ENCODE assay signal across 8 mouse cellular contexts in genomic region chr3:94974026-94974527, GRCm38 (mm10). TPM values are rescaled to one million over a fixed set of nuclear protein-coding genes. Genes with fewer than 3 reads are reported as not detected.
A peak's percentile ranks its signal among the peaks of the same experiment; 100 is the strongest.
DNase-seq lines count a peak whose midpoint lies in the region; ATAC-seq and TF ChIP-seq lines count a peak whose summit lies in the region.

No protein-coding gene starts in this region.

- peak overlapping the region; percentile 98 for H3K4me3 ChIP-seq in liver, adult 2 months (ENCODE audit: insufficient read depth, low read depth, low read length)
- H3K4me3 ChIP-seq in embryonic facial prominence, embryonic 14.5 days (ENCODE audit: low read depth, low read length), result peak overlapping the region; percentile 94
- H3K4me3 ChIP-seq in intestine, postnatal 0 days (ENCODE audit: low read depth, low read length), result peak overlapping the region; percentile 92
- H3K4me3 ChIP-seq in neural tube, embryonic 14.5 days (ENCODE audit: low read depth, low read length), result peak overlapping the region; percentile 90

- WGBS in liver, adult 2 months, result 12% methylated on average over 9 of the region's 9 CpGs
- WGBS in embryonic facial prominence, embryonic 14.5 days, result 14% methylated on average over 9 of the region's 9 CpGs
- 18% methylated on average over 9 of the region's 9 CpGs for WGBS in intestine, postnatal 0 days
- WGBS in neural tube, embryonic 14.5 days, result 20% methylated on average over 9 of the region's 9 CpGs

- DNase-seq in liver, adult 2 months (ENCODE audit: extremely low read depth, low read depth, low spot score), result no peak
- DNase-seq in liver, result no peak
- DNase-seq in embryonic facial prominence, embryonic 14.5 days (ENCODE audit: low spot score), result no peak
- no peak for DNase-seq in cerebellum, postnatal 4 days (ENCODE audit: low spot score in 2 of 2)
- DNase-seq in left cerebral cortex, postnatal 36 days (ENCODE audit: low spot score in 2 of 2), result no peak
- no peak for DNase-seq in thymus, postnatal 25 days

- peak overlapping the region; percentile 84 for H3K4me2 ChIP-seq in embryonic facial prominence, embryonic 14.5 days (ENCODE audit: low read depth, low read length)
- peak overlapping the region; percentile 82 for H3K4me2 ChIP-seq in intestine, postnatal 0 days (replicated peaks; ENCODE audit: low read depth)
- peak overlapping the region; percentile 77 for H3K4me2 ChIP-seq in neural tube, embryonic 14.5 days (ENCODE audit: low read depth, low read length)

- peak overlapping the region; percentile 65 for H3K9ac ChIP-seq in liver, adult 2 months (ENCODE audit: low read depth, low read length)
- peak overlapping the region; percentile 93 for H3K9ac ChIP-seq in embryonic facial prominence, embryonic 14.5 days (ENCODE audit: low read depth, low read length)
- H3K9ac ChIP-seq in intestine, postnatal 0 days (ENCODE audit: low read depth, low read length), result peak overlapping the region; percentile 97; the same call in 1 of the 2 replicates
- H3K9ac ChIP-seq in neural tube, embryonic 14.5 days (replicated peaks; ENCODE audit: low read depth, low read length), result 0 out of 2 replicates have a peak overlapping the region, but pooled peaks have one; percentile 29

- H3K36me3 ChIP-seq in liver, adult 2 months (ENCODE audit: control insufficient read depth, insufficient read depth, low read length), result no peaks in the 10 kb centered on the region; the same call in 1 of the 2 replicates
- H3K36me3 ChIP-seq in embryonic facial prominence, embryonic 14.5 days (ENCODE audit: control insufficient read depth, insufficient read depth, low read length), result peaks cover 19% of the 10 kb centered on the region; the same call in 1 of the 2 replicates
- no peaks in the 10 kb centered on the region for H3K36me3 ChIP-seq in intestine, postnatal 0 days (ENCODE audit: control insufficient read depth, insufficient read depth)
- H3K36me3 ChIP-seq in neural tube, embryonic 14.5 days (ENCODE audit: control insufficient read depth, insufficient read depth, low read length), result no peaks in the 10 kb centered on the region

- no peaks in the 10 kb centered on the region for H3K27me3 ChIP-seq in liver, adult 2 months (ENCODE audit: control insufficient read depth, insufficient read depth, low read length)
- no peaks in the 10 kb centered on the region for H3K27me3 ChIP-seq in embryonic facial prominence, embryonic 14.5 days (replicated peaks; ENCODE audit: control insufficient read depth, insufficient read depth, low read length)
- H3K27me3 ChIP-seq in intestine, postnatal 0 days (replicated peaks; ENCODE audit: control insufficient read depth, insufficient read depth, low read length), result no peaks in the 10 kb centered on the region
- H3K27me3 ChIP-seq in neural tube, embryonic 14.5 days (ENCODE audit: control insufficient read depth, insufficient read depth, low read length), result no peaks in the 10 kb centered on the region

- peaks cover 9% of the 10 kb centered on the region for H3K4me1 ChIP-seq in liver, adult 2 months (ENCODE audit: control insufficient read depth, insufficient read depth, low read length)
- H3K4me1 ChIP-seq in embryonic facial prominence, embryonic 14.5 days (ENCODE audit: control insufficient read depth, insufficient read depth, low read length), result peaks cover 14% of the 10 kb centered on the region
- H3K4me1 ChIP-seq in intestine, postnatal 0 days (replicated peaks; ENCODE audit: control insufficient read depth, insufficient read depth, low read length), result no peaks in the 10 kb centered on the region; the same call in 1 of the 2 replicates
- peaks cover 6% of the 10 kb centered on the region; the same call in 1 of the 2 replicates for H3K4me1 ChIP-seq in neural tube, embryonic 14.5 days (ENCODE audit: control insufficient read depth, insufficient read depth, low read length)

- H3K9me3 ChIP-seq in embryonic facial prominence, embryonic 14.5 days (ENCODE audit: control insufficient read depth, low read length), result no peaks in the 10 kb centered on the region
- H3K9me3 ChIP-seq in intestine, postnatal 0 days (ENCODE audit: control insufficient read depth), result no peaks in the 10 kb centered on the region
- H3K9me3 ChIP-seq in neural tube, embryonic 14.5 days (ENCODE audit: control insufficient read depth, low read length), result no peaks in the 10 kb centered on the region

- peak overlapping the region; percentile 43 for H3K27ac ChIP-seq in liver, adult 2 months (replicated peaks; ENCODE audit: insufficient read depth, low read depth, low read length)
- no peak overlapping the region for H3K27ac ChIP-seq in embryonic facial prominence, embryonic 14.5 days (replicated peaks; ENCODE audit: low read depth, low read length)
- no peak overlapping the region for H3K27ac ChIP-seq in intestine, postnatal 0 days (ENCODE audit: low read depth, low read length)
- H3K27ac ChIP-seq in neural tube, embryonic 14.5 days (ENCODE audit: low read depth, low read length), result no peak overlapping the region

- peak; percentile 10; the same call in 1 of the 2 replicates for ATAC-seq in embryonic facial prominence, embryonic 14.5 days (ENCODE audit: low read depth)
- ATAC-seq in intestine, postnatal 0 days, result peak; percentile 12; the same call in 1 of the 2 replicates
- ATAC-seq in neural tube, embryonic 14.5 days (ENCODE audit: low read depth), result peak; percentile 47

- H3K79me2 ChIP-seq in liver, adult 2 months (ENCODE audit: control insufficient read depth, insufficient read depth, low read length), result peaks cover 22% of the 10 kb centered on the region

- no peak for TF ChIP-seq POLR2A in liver, adult 2 months (IDR thresholded peaks at IDR 0.05; ENCODE audit: extremely low read depth, insufficient read depth, low read length)

- intact Hi-C loops in left cerebral cortex, postnatal 36 days (cut with DNase I), result loop anchor here (2.0 kb wide), 1 partner anchor 21 kb away; no protein-coding TSS in a partner anchor

- no peak for TF ChIP-seq CTCF in liver, adult 2 months (IDR thresholded peaks at IDR 0.05; ENCODE audit: low read depth, low read length)
- TF ChIP-seq CTCF in intestine, postnatal 0 days (IDR thresholded peaks at IDR 0.05; ENCODE audit: low read depth), result no peak

RNA-seq across cellular contexts. Expression of gene Pi4kb, which starts 0.5 kb away (rescaled TPM):
- 26.5 and 30.8 TPM in 2 replicates for total RNA-seq in liver, adult 2 months (2014; rRNA removed)
- 25.3 and 26.0 TPM in 2 replicates for polyA plus RNA-seq in liver, adult 2 months (2012; rRNA removed)
- polyA plus RNA-seq in embryonic facial prominence, embryonic 14.5 days (2014; fragmentation: Nextera tagmentation; extraction: Ambion mirVana), result 26.5 and 28.2 TPM in 2 replicates
- 10.5 and 11.6 TPM in 2 replicates for polyA plus RNA-seq in intestine, postnatal 0 days (2015; fragmentation: Nextera tagmentation; extraction: Ambion mirVana)
- 23.8 and 26.7 TPM in 2 replicates for polyA plus RNA-seq in neural tube, embryonic 14.5 days (2014; fragmentation: Nextera tagmentation; extraction: Ambion mirVana)
- total RNA-seq in left cerebral cortex, postnatal 36 days (2021), result 10 to 100 TPM; 55.4 to 57.1 TPM

RNA-seq across cellular contexts. Expression of gene Rfx5, which starts 20.2 kb away (rescaled TPM):
- 6.4 and 7.0 TPM in 2 replicates for total RNA-seq in liver, adult 2 months (2014; rRNA removed)
- polyA plus RNA-seq in liver, adult 2 months (2012; rRNA removed), result 6.0 and 7.1 TPM in 2 replicates
- polyA plus RNA-seq in embryonic facial prominence, embryonic 14.5 days (2014; fragmentation: Nextera tagmentation; extraction: Ambion mirVana), result 10.2 and 12.5 TPM in 2 replicates
- polyA plus RNA-seq in intestine, postnatal 0 days (2015; fragmentation: Nextera tagmentation; extraction: Ambion mirVana), result 2.6 and 3.9 TPM in 2 replicates
- 8.9 and 9.4 TPM in 2 replicates for polyA plus RNA-seq in neural tube, embryonic 14.5 days (2014; fragmentation: Nextera tagmentation; extraction: Ambion mirVana)
- 10 to 100 TPM; 20.6 to 24.4 TPM for total RNA-seq in left cerebral cortex, postnatal 36 days (2021)

RNA-seq across cellular contexts. Expression of gene Zfp687, which starts 41.2 kb away (rescaled TPM):
- total RNA-seq in liver, adult 2 months (2014; rRNA removed), result 2.1 and 3.2 TPM in 2 replicates
- 6.8 and 8.8 TPM in 2 replicates for polyA plus RNA-seq in liver, adult 2 months (2012; rRNA removed)
- 17.3 and 22.0 TPM in 2 replicates for polyA plus RNA-seq in embryonic facial prominence, embryonic 14.5 days (2014; fragmentation: Nextera tagmentation; extraction: Ambion mirVana)
- polyA plus RNA-seq in intestine, postnatal 0 days (2015; fragmentation: Nextera tagmentation; extraction: Ambion mirVana), result 8.7 and 9.7 TPM in 2 replicates
- polyA plus RNA-seq in neural tube, embryonic 14.5 days (2014; fragmentation: Nextera tagmentation; extraction: Ambion mirVana), result 15.4 and 17.2 TPM in 2 replicates
- total RNA-seq in left cerebral cortex, postnatal 36 days (2021), result 10 to 100 TPM; 24.0 to 26.1 TPM

RNA-seq across cellular contexts. Expression of gene Selenbp1, which starts 41.2 kb away (rescaled TPM):
- 631 and 642 TPM in 2 replicates for total RNA-seq in liver, adult 2 months (2014; rRNA removed)
- polyA plus RNA-seq in liver, adult 2 months (2012; rRNA removed), result 641 and 744 TPM in 2 replicates
- 38.7 and 41.0 TPM in 2 replicates for polyA plus RNA-seq in embryonic facial prominence, embryonic 14.5 days (2014; fragmentation: Nextera tagmentation; extraction: Ambion mirVana)
- 61.7 and 71.6 TPM in 2 replicates for polyA plus RNA-seq in intestine, postnatal 0 days (2015; fragmentation: Nextera tagmentation; extraction: Ambion mirVana)
- polyA plus RNA-seq in neural tube, embryonic 14.5 days (2014; fragmentation: Nextera tagmentation; extraction: Ambion mirVana), result 11.9 TPM in 2 replicates
- total RNA-seq in left cerebral cortex, postnatal 36 days (2021), result 10 to 100 TPM in 1 of 2 experiments, 1 to 10 TPM in 1; 9.7 to 10.0 TPM

Comparison
In these comparisons a context has a peak if more than half of its experiments do, and no peak if none do; other contexts are left out.
1. H3K9ac ChIP-seq: peak in every context shown above with its lines; median percentile 97 in intestine, postnatal 0 days; 93 in embryonic facial prominence, embryonic 14.5 days; 65 in liver, adult 2 months; 29 in neural tube, embryonic 14.5 days.